Mouse (Mus musculus): Measurements from ENCODE around the gene Cd164l2. TPM values are rescaled to one million over a fixed set of nuclear protein-coding genes. Genes with fewer than 3 reads are reported as not detected.

The Cd164l2 gene
- total and polyA plus RNA-seq, 2 experiments from 2014 or later = 3.9 to 10.6 TPM

GRCm38 (mm10) chr4:133201006-133201771 lies 10.7 kb upstream of the Cd164l2 start:
- Histone ChIP-seq H3K4me3 (ENCODE audit: low read depth, low read length) (no peak overlapping the region), H3K9ac (replicated peaks; ENCODE audit: low read length, poor library complexity, severe bottlenecking) (no peak overlapping the region), H3K27ac (ENCODE audit: low read depth, low read length) (peak overlapping the region; percentile 43; the same call in 1 of the 2 replicates), H3K9me3 (ENCODE audit: low read length) (no peaks in the 10 kb centered on the region), H3K27me3 (ENCODE audit: insufficient read depth, low read length) (no peaks in the 10 kb centered on the region), H3K36me3 (ENCODE audit: insufficient read depth, low read length) (peaks cover under 1% of the 10 kb centered on the region; the same call in 1 of the 2 replicates), H3K4me1 (ENCODE audit: insufficient read depth, low read length) (peaks cover 19% of the 10 kb centered on the region), H3K4me2 (ENCODE audit: low read depth, low read length, poor library complexity, severe bottlenecking) (no peak overlapping the region)
- ATAC-seq (ENCODE audit: low FRiP score) = no peak
- TF ChIP-seq CTCF (IDR thresholded peaks at IDR 0.05) = peak; percentile 73
- DNase-seq (ENCODE audit: low spot score) = peak; percentile 82
- WGBS = 59% methylated on average over 8 of the region's 8 CpGs

- Histone ChIP-seq H3K36me3 (ENCODE audit: insufficient read depth, low read length) (no peaks in the 10 kb centered on the region), H3K9me3 (ENCODE audit: low read length) (no peaks in the 10 kb centered on the region), H3K4me3 (ENCODE audit: low read depth, low read length) (no peak overlapping the region), H3K27me3 (ENCODE audit: insufficient read depth, low read length) (no peaks in the 10 kb centered on the region), H3K4me1 (ENCODE audit: insufficient read depth, low read length) (peaks cover 19% of the 10 kb centered on the region), H3K4me2 (ENCODE audit: low read depth, low read length, poor library complexity, severe bottlenecking) (no peak overlapping the region), H3K27ac (ENCODE audit: low read depth, low read length) (no peak overlapping the region), H3K9ac (replicated peaks; ENCODE audit: low read length, poor library complexity, severe bottlenecking) (no peak overlapping the region)
- DNase-seq (ENCODE audit: low spot score) = no peak
- no peak for TF ChIP-seq CTCF (IDR thresholded peaks at IDR 0.05)
- 90% methylated on average over 3 of the region's 3 CpGs for WGBS
- ATAC-seq (ENCODE audit: low FRiP score) = no peak
Measured at GRCm38 (mm10) chr4:133202254-133202653, 9.7 kb upstream of the Cd164l2 start.

GRCm38 (mm10) chr4:133203591-133203990 lies 8.3 kb upstream of the Cd164l2 start:
- Histone ChIP-seq H3K9ac (replicated peaks; ENCODE audit: low read length, poor library complexity, severe bottlenecking) (no peak overlapping the region), H3K36me3 (ENCODE audit: insufficient read depth, low read length) (no peaks in the 10 kb centered on the region), H3K27ac (ENCODE audit: low read depth, low read length) (no peak overlapping the region), H3K4me1 (ENCODE audit: insufficient read depth, low read length) (peaks cover 12% of the 10 kb centered on the region), H3K4me3 (ENCODE audit: low read depth, low read length) (no peak overlapping the region), H3K27me3 (ENCODE audit: insufficient read depth, low read length) (no peaks in the 10 kb centered on the region), H3K9me3 (ENCODE audit: low read length) (no peaks in the 10 kb centered on the region), H3K4me2 (ENCODE audit: low read depth, low read length, poor library complexity, severe bottlenecking) (no peak overlapping the region)
- WGBS = 63% methylated on average over 3 of the region's 3 CpGs
- TF ChIP-seq CTCF (IDR thresholded peaks at IDR 0.05) = no peak
- no peak for ATAC-seq (ENCODE audit: low FRiP score)
- no peak for DNase-seq (ENCODE audit: low spot score)

- 23% methylated on average over 7 of the region's 7 CpGs for WGBS
- H3K9ac ChIP-seq (replicated peaks; ENCODE audit: low read length, poor library complexity, severe bottlenecking) = no peak overlapping the region
- H3K4me3 ChIP-seq (ENCODE audit: low read depth, low read length) = no peak overlapping the region
- no peak for TF ChIP-seq CTCF (IDR thresholded peaks at IDR 0.05)
- no peaks in the 10 kb centered on the region for H3K36me3 ChIP-seq (ENCODE audit: insufficient read depth, low read length)
- H3K27me3 ChIP-seq (ENCODE audit: insufficient read depth, low read length) = no peaks in the 10 kb centered on the region
- H3K9me3 ChIP-seq (ENCODE audit: low read length) = no peaks in the 10 kb centered on the region
- H3K27ac ChIP-seq (ENCODE audit: low read depth, low read length) = peak overlapping the region; percentile 32; the same call in 1 of the 2 replicates
- peaks cover 8% of the 10 kb centered on the region; the same call in 1 of the 2 replicates for H3K4me1 ChIP-seq (ENCODE audit: insufficient read depth, low read length)
- ATAC-seq (ENCODE audit: low FRiP score) (no peak), DNase-seq (ENCODE audit: low spot score) (no peak)
- no peak overlapping the region for H3K4me2 ChIP-seq (ENCODE audit: low read depth, low read length, poor library complexity, severe bottlenecking)
Measured at GRCm38 (mm10) chr4:133204379-133204778, 7.6 kb upstream of the Cd164l2 start.

- H3K9ac ChIP-seq (replicated peaks; ENCODE audit: low read length, poor library complexity, severe bottlenecking) = 0 out of 2 replicates have a peak overlapping the region, but pooled peaks have one; percentile 29
- no peak overlapping the region for H3K4me2 ChIP-seq (ENCODE audit: low read depth, low read length, poor library complexity, severe bottlenecking)
- H3K36me3 ChIP-seq (ENCODE audit: insufficient read depth, low read length) = no peaks in the 10 kb centered on the region
- TF ChIP-seq CTCF (IDR thresholded peaks at IDR 0.05) = peak; percentile 91
- no peaks in the 10 kb centered on the region for H3K9me3 ChIP-seq (ENCODE audit: low read length)
- H3K27me3 ChIP-seq (ENCODE audit: insufficient read depth, low read length) = no peaks in the 10 kb centered on the region; the same call in 1 of the 2 replicates
- peaks cover 11% of the 10 kb centered on the region; the same call in 1 of the 2 replicates for H3K4me1 ChIP-seq (ENCODE audit: insufficient read depth, low read length)
- DNase-seq (ENCODE audit: low spot score) (peak; percentile 82), ATAC-seq (ENCODE audit: low FRiP score) (no peak)
- H3K4me3 ChIP-seq (ENCODE audit: low read depth, low read length) = no peak overlapping the region
- 4% methylated on average over 11 of the region's 11 CpGs for WGBS
- H3K27ac ChIP-seq (ENCODE audit: low read depth, low read length) = no peak overlapping the region
Measured at GRCm38 (mm10) chr4:133209366-133209765, 2.6 kb upstream of the Cd164l2 start.
